Mouse (Mus musculus) E14TG2a.4 (cell line): ENCODE measurements at regions not wholly inside any gene's neighbourhood (a gene's known extent, or its start where the extent isn't known, plus 50 kb on each side); places are given as distances from the start of the nearest gene placed in this dataset.

ENCODE experiments used
- CTCF ChIP-seq: conservative IDR thresholded peaks from 2 replicates; pipeline ENCODE4 v1.5.1; 2014; ENCODE audit warnings: low read length
- NANOG ChIP-seq: IDR thresholded peaks from 2 replicates; pipeline ENCODE4 v1.6.1; 2014; ENCODE audit warnings: borderline replicate concordance, low read length, mixed read lengths
- POU5F1 ChIP-seq: IDR thresholded peaks from 2 replicates; pipeline ENCODE4 v1.6.1; 2014; ENCODE audit warnings: low read length, borderline replicate concordance

DNA sequence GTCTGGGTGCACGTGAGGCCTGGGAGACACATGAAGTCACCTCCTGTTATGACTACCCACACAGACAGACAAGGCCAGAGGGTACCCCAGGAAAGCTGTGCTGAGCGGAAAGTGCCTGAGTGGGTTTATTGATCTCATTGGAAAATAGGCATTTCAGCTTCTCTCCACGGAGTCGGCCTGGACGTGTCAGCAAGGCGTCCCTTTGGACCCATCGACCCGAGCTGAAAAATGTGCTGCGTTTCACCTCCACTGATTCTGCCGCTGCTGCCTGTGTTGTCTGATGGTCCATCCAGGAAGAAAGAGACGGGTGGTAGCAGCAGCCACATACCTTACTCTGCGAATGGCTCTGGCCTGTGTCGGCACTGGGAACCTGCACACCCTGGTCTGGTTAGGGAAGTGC lies 544.3 kb downstream of the Ccdc171 start:
- no peak for TF ChIP-seq CTCF
- no peak for TF ChIP-seq POU5F1
- no peak for TF ChIP-seq NANOG
